Mouse (Mus musculus) spleen, adult 2 months (tissue): ENCODE measurements around the gene Plpp6. TPM values are rescaled to one million over a fixed set of nuclear protein-coding genes. Genes with fewer than 3 reads are reported as not detected.

ENCODE experiments used
- DNase-seq, 2 experiments: peaks; one replicate each; pipeline versions ENCODE4 v3.0.0 to v3.0.0-alpha.2; 2012 to 2021; ENCODE audit warnings: low spot score in 2 of 2, low read depth in 1 of 2
- H3K27ac ChIP-seq: fragments of 200-500 bp; 2 replicates; pipeline ENCODE4 v1.5.1; 2012; ENCODE audit warnings: low read length, inconsistent platforms; ENCODE audit not compliant: insufficient read depth
- H3K27me3 ChIP-seq: fragments of 200-500 bp; 2 replicates; pipeline ENCODE4 v1.6.1; 2012; ENCODE audit warnings: mild to moderate bottlenecking, moderate library complexity, low read length, inconsistent platforms; ENCODE audit not compliant: control insufficient read depth, insufficient read depth
- H3K36me3 ChIP-seq: fragments of 200-500 bp; 2 replicates; pipeline ENCODE4 v1.6.1; 2012; ENCODE audit warnings: mild to moderate bottlenecking, low read length, inconsistent platforms; ENCODE audit not compliant: control insufficient read depth, insufficient read depth
- H3K4me1 ChIP-seq: fragments of 200-500 bp; 2 replicates; pipeline ENCODE4 v1.6.1; 2011; ENCODE audit warnings: inconsistent platforms; ENCODE audit not compliant: control insufficient read depth, insufficient read depth, insufficient read length
- H3K4me3 ChIP-seq: fragments of 200-500 bp; 2 replicates; pipeline ENCODE4 v1.5.1; 2011; ENCODE audit warnings: mild to moderate bottlenecking, inconsistent platforms; ENCODE audit not compliant: insufficient read depth, insufficient read length; ENCODE audit errors: extremely low read depth
- CTCF ChIP-seq: fragments of 200-500 bp; IDR thresholded peaks from 2 replicates; pipeline ENCODE4 v1.5.1; 2011; ENCODE audit warnings: mild to moderate bottlenecking, inconsistent platforms; ENCODE audit not compliant: insufficient read depth, insufficient read length, insufficient replicate concordance; ENCODE audit errors: extremely low read depth
- POLR2A ChIP-seq: fragments of 200-500 bp; IDR thresholded peaks from 2 replicates; pipeline ENCODE4 v1.6.1; 2011; ENCODE audit warnings: low read depth, low read length, inconsistent platforms
- WGBS: fragments of 180-500 bp; shearing (Covaris S2); methylation state at CpG from one replicate; pipeline ENCODE4 v1.1.7; 2018; 5-methylcytosine and 5-hydroxymethylcytosine counted together
- polyA plus RNA-seq: library from polyadenylated mRNA; depleted of rRNA; stranded (reverse); fragments of >200 nt; gene quantifications from 2 replicates; pipeline ENCODE4 v1.2.3, GENCODE M21; 2012

The Plpp6 gene
- polyA plus RNA-seq, 1 experiment = 6.6 TPM

GRCm38 (mm10) chr19:28963113-28963512 is 640 bp upstream of the Plpp6 start:
- DNase-seq = no peak
- 67% methylated on average over 3 of the region's 3 CpGs for WGBS

GRCm38 (mm10) chr19:28963513-28963841 is 276 bp upstream of the Plpp6 start:
- no peaks in the 10 kb centered on the region for H3K36me3 ChIP-seq
- 4% methylated on average over 4 of the region's 4 CpGs for WGBS
- no peak overlapping the region for H3K27ac ChIP-seq

More at GRCm38 (mm10) chr19:28963113-28963512, 640 bp upstream of the Plpp6 start:
- H3K4me1 ChIP-seq = peaks cover 9% of the 10 kb centered on the region
- no peak overlapping the region for H3K27ac ChIP-seq
- no peak overlapping the region for H3K4me3 ChIP-seq
- no peaks in the 10 kb centered on the region for H3K36me3 ChIP-seq
- TF ChIP-seq CTCF = no peak
- TF ChIP-seq POLR2A = no peak
- peaks cover 2% of the 10 kb centered on the region; the same call in 1 of the 2 replicates for H3K27me3 ChIP-seq

GRCm38 (mm10) chr19:28964552-28964903 is 775 bp downstream of the Plpp6 start:
- Histone ChIP-seq H3K4me1 (peaks cover 9% of the 10 kb centered on the region), H3K27ac (no peak overlapping the region), H3K27me3 (peaks cover 2% of the 10 kb centered on the region; the same call in 1 of the 2 replicates), H3K4me3 (peak overlapping the region; percentile 84), H3K36me3 (no peaks in the 10 kb centered on the region)
- TF ChIP-seq CTCF = no peak
- TF ChIP-seq POLR2A = no peak
- WGBS = 9% methylated on average over 16 of the region's 16 CpGs
- no peak for DNase-seq

More at GRCm38 (mm10) chr19:28963513-28963841, 276 bp upstream of the Plpp6 start:
- no peak for DNase-seq
- H3K4me1 ChIP-seq = peaks cover 9% of the 10 kb centered on the region
- TF ChIP-seq POLR2A (no peak), CTCF (no peak)
- peaks cover 2% of the 10 kb centered on the region; the same call in 1 of the 2 replicates for H3K27me3 ChIP-seq
- H3K4me3 ChIP-seq = peak overlapping the region; percentile 84

- peaks cover 1% of the 10 kb centered on the region; the same call in 1 of the 2 replicates for H3K36me3 ChIP-seq
- 86% methylated on average over 11 of the region's 11 CpGs for WGBS
- TF ChIP-seq CTCF = no peak
- no peak for TF ChIP-seq POLR2A
- no peak for DNase-seq
- H3K4me1 ChIP-seq = peaks cover 9% of the 10 kb centered on the region
- H3K27ac ChIP-seq = no peak within 1 kb of the TSS
- H3K27me3 ChIP-seq = peaks cover 2% of the 10 kb centered on the region; the same call in 1 of the 2 replicates
- H3K4me3 ChIP-seq = no peak within 1 kb of the TSS
Measured at GRCm38 (mm10) chr19:28967652-28968051, 3.9 kb downstream of the Plpp6 start, which contains the start of gene 4430402I18Rik. TSS of gene 4430402I18Rik (minus strand) at chr19:28967800.

- WGBS = 88% methylated on average over 4 of the region's 4 CpGs
- no peak for TF ChIP-seq CTCF
- TF ChIP-seq POLR2A = no peak
- no peak for DNase-seq
Measured at GRCm38 (mm10) chr19:28968178-28968577, 4.4 kb downstream of the Plpp6 start.

GRCm38 (mm10) chr19:28969231-28969630 is 5.5 kb downstream of the Plpp6 start:
- Histone ChIP-seq H3K4me3 (no peak overlapping the region), H3K27me3 (no peaks in the 10 kb centered on the region), H3K27ac (no peak overlapping the region), H3K4me1 (peaks cover 9% of the 10 kb centered on the region), H3K36me3 (peaks cover 1% of the 10 kb centered on the region; the same call in 1 of the 2 replicates)
- no peak for TF ChIP-seq POLR2A
- no peak for TF ChIP-seq CTCF
- WGBS = 88% methylated on average over 5 of the region's 5 CpGs
- DNase-seq = no peak

More at GRCm38 (mm10) chr19:28968178-28968577, 4.4 kb downstream of the Plpp6 start:
- peaks cover 2% of the 10 kb centered on the region; the same call in 1 of the 2 replicates for H3K27me3 ChIP-seq
- H3K4me1 ChIP-seq = peaks cover 9% of the 10 kb centered on the region
- no peak overlapping the region for H3K27ac ChIP-seq
- H3K36me3 ChIP-seq = peaks cover 1% of the 10 kb centered on the region; the same call in 1 of the 2 replicates
- no peak overlapping the region for H3K4me3 ChIP-seq

GRCm38 (mm10) chr19:28970251-28970650 is 6.5 kb downstream of the Plpp6 start:
- 87% methylated on average over 11 of the region's 11 CpGs for WGBS
- H3K27me3 ChIP-seq = no peaks in the 10 kb centered on the region
- H3K4me1 ChIP-seq = peaks cover 3% of the 10 kb centered on the region
- TF ChIP-seq POLR2A (no peak), CTCF (no peak)
- H3K27ac ChIP-seq = no peak overlapping the region
- peaks cover 1% of the 10 kb centered on the region; the same call in 1 of the 2 replicates for H3K36me3 ChIP-seq
- no peak overlapping the region for H3K4me3 ChIP-seq
- no peak for DNase-seq
